Mouse (Mus musculus) layer of hippocampus, postnatal 14 days (tissue): Measurements from ENCODE around the gene Map4k4. TPM values are rescaled to one million over a fixed set of nuclear protein-coding genes. Genes with fewer than 3 reads are reported as not detected.

ENCODE experiments used
- DNase-seq, 2 experiments: peaks; one replicate each; pipeline ENCODE4 v3.0.0; 2021 to 2022; ENCODE audit warnings: low spot score in 2 of 2, mixed read lengths in 1 of 2
- total RNA-seq, 2 experiments: library from RNA; stranded (reverse); gene quantifications; 2 replicates each; pipeline ENCODE4 v1.2.3; 2021

The Map4k4 gene
- total RNA-seq, 2 experiments from 2014 or later, result 230 to 243 TPM

GRCm38 (mm10) chr1:39896581-39896980 lies 4.1 kb upstream of the Map4k4 start:
- DNase-seq, result no peak

GRCm38 (mm10) chr1:39898686-39899085 lies 2.0 kb upstream of the Map4k4 start:
- DNase-seq, result no peak

- DNase-seq, result peak; percentile 51 to 66
These were observed 524 bp downstream of the Map4k4 start for GRCm38 (mm10) chr1:39901063-39901811.

DNA sequence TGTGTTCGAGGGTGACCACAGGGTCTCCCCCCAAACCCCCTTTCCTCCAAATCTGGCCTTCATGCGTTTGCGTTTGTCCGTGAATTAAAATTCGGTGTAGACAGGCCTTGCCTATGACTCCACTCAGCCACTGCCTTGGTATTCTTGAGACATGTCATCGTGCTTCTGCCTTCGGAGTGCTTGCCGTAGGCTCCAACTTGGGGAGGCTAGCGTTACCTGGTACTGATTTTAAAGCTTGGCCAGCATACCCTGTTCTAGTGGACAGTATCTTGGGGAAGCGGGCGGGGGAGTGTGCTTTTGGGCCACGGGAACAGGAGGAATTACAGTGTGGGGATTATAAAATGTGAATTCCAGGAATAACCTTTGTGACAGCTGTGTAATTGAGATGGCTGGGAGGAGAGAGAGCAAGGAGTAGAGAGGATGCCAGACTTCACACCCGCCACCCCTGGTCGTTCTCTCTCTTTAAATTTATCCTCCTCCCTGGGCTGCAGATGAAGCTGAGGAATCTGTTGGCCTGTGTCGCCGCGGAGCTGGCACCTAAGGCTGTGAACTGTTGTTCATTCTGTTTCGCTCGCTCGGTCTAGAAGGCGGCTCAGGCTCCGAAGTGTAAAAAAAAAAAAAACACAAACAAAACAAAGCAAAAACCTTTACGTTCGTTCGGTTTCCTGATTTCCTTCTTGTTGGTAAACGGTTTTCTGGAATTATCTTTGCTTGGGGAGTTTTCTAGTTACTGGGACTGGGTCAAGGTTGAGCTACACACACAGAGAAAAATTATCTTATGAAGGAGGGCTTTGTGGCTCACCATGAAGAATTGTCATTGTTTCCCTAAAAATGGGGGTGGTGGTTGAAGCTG lies 1.4 kb downstream of the Map4k4 start:
- peak; percentile 58 to 70 for DNase-seq

- DNase-seq, result peak; percentile 56 to 86
These were observed 2.0 kb downstream of the Map4k4 start for GRCm38 (mm10) chr1:39902704-39903151.

- DNase-seq, result no peak
These were observed 4.0 kb downstream of the Map4k4 start for GRCm38 (mm10) chr1:39904720-39905119.

DNA sequence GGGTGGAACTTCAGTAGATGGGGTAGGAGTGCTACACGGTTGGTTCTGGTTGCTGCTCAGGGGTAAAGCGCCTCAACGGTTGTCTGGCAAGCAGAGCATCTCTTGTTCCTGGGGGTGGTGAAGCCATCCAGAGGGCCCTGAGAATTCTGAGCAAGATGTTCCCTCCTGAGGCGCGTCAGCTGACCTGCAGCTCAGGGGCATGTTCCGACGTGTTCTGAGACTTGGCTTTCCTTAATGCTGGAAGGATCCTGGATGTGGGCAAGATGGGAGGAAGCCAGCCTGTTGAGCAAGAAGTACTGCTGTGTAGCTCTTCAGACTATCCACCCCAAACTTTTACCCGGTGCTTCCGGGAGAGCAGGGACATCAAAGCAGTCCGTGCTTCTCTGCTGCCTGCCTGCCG lies 6.2 kb downstream of the Map4k4 start:
- DNase-seq, result no peak

DNA sequence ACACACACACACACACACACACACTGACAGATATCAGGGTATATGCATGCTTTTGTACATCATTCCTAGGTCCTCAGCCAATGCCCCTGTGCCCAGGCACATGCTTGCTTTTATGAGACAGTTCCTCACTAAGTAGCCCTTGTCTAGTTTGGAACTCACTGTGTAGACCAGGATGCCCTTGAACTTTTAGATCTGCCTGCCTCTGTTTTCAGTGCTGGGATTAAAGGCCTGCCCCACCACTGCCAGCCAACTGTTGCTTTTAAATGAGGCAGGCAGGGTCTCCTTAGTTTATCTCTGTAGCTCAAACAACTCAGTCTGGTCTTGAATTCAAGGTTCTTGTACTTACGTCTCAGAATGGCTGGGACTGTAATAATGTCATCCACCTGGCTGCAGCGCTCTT lies 8.3 kb downstream of the Map4k4 start:
- no peak for DNase-seq

DNA sequence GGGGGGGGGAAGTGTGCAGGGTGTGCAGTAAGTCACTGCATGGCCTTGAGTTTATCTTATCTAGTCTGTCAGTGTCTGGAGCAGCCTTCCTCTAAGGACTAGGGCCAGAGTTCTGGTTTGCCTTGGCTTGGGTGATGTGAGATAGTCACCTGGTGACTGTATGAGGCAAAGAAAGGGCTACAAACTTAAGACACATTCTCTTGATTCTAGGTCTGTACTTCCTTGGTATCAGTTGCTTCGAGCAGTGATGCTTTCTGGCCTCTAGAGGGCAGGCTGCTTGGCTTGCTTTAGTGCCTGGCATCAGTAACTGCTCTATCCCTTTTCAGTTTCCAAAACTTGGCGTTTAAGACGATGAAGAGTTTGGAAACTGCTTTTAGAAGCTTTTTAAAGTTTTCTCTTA lies 10.7 kb downstream of the Map4k4 start:
- peak in 1 of 2 experiments; percentile 64 for DNase-seq

GRCm38 (mm10) chr1:39913256-39913655 lies 12.5 kb downstream of the Map4k4 start:
- DNase-seq, result no peak

DNA sequence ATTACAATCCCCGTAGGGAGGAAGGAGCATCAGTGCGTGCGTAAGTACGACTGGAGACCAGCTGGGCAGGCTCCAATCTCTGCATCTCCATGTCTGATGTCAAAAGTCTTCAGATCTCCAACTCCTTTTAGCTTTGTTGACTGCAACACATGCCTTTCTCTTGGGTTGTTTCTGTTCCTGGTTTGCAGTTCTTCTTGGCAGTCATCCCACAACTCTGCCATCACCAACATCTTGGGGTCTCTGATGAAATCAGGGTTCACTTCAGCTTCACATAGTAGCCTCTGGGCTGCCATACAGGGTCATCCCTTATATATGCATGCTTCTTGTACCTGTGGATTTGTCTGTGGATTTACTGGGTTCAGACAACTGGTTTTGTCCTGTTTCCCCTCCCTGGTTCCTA lies 15.4 kb downstream of the Map4k4 start:
- no peak for DNase-seq

DNA sequence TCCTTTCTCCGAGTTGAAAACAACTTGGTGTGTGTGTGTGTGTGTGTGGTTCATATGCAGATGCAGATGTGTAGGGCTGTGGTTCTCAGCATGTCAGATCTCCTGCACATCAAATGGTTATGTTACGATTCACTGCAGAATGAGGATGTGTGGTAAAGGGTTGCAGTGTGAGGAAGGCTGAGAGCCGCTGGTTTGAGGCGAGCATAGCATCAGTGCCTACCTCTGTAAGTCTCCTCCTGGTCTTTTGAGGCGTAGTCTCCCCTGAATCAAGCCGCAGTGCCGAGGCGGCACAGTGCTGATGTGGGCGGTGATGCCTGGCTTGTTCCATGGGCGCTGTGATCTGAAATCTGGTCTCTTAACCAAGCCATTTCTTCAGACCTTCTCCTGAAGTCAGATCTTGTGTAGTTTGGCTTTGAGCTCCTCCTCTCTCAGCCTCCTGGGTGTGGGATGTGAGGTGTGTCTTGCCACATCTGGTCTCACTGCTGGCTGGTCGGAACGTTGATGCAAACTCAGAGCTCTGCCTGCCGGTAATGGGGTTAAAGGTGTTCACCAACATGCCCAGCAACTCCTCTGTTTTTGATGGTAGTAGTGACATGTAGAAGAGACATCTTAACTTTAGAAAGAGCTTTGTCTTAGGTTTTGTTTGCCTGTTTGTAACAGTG lies 17.3 kb downstream of the Map4k4 start:
- DNase-seq, result no peak

GRCm38 (mm10) chr1:39918517-39919115 lies 17.9 kb downstream of the Map4k4 start:
- DNase-seq, result no peak

DNA sequence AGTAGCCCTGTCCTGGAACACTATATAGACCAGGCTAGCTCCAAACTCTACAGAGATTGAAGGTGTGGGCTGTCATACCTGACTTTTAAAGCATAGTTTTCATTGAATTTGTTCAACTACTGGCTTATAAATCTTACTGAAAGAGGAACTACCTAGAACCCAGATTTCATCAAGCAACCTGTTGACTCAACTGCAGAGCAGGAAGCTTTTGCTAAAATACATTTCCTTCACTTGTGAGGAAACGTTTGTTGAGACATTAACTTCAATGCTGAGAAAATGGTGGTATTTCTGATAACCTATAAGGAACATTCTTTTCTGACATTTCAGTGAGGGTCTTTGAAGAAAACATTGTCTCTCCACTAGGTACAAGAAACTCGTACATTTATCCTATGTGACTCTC lies 19.9 kb downstream of the Map4k4 start:
- DNase-seq, result no peak

DNA sequence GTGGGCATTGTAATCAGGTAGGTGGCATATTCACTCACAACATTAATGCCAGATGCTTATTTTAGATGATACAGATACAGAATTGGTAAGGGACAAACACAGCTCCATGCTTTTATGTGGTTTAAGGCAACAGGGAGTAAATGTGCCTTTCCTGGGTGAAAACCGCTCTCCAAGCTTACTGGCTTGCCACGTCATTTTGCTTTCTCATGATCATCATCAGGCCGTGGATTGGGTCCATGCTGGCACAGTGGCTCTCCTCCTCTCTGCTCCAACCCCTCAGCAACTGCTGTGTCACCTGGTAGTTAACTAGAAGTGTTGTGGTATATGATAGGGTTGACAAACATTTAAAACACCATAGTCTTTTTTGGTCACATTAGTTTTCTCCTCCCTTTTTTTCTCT lies 21.3 kb downstream of the Map4k4 start:
- no peak for DNase-seq

DNA sequence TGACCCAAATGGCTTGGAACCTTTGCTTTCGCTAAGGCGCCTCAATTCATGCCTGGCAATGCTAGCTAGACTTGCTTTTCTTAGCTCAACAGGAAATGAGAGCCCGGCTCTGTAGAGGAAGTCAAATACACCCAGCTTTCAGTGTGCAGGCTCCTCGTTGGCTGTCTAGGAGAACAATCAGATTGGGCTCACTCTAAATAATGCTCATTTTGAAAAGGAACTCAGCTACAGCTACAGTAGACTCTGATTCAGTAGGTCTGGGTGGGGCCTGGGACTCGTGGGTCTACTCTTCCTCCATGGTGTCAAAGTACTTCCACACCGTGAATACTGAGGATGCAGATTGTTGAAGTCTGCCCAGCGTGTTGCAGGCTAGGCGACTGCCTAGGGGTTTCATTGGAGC lies 22.0 kb downstream of the Map4k4 start:
- DNase-seq, result no peak

GRCm38 (mm10) chr1:39923395-39924337 lies 23.0 kb downstream of the Map4k4 start:
- no peak for DNase-seq

DNA sequence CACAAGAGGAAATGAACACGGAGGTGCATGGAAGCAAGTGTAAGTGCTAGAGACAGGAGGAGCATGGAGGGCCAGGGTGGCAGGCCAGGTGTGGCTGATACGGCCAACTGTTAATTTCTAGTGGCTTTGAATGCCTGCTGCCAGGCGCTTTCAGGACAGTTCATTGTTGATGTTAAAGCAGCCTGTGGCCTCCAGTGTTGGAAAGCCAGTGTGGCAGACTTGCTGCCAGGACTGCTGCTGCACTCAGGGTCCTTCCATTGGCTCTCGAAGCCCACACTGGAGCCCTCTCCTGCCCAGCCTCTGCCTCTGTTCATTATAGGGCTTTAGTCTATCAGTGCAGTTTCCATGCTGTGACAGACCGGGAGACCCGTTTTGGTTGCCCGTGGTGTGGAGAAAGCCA lies 30.3 kb downstream of the Map4k4 start:
- DNase-seq, result no peak

DNA sequence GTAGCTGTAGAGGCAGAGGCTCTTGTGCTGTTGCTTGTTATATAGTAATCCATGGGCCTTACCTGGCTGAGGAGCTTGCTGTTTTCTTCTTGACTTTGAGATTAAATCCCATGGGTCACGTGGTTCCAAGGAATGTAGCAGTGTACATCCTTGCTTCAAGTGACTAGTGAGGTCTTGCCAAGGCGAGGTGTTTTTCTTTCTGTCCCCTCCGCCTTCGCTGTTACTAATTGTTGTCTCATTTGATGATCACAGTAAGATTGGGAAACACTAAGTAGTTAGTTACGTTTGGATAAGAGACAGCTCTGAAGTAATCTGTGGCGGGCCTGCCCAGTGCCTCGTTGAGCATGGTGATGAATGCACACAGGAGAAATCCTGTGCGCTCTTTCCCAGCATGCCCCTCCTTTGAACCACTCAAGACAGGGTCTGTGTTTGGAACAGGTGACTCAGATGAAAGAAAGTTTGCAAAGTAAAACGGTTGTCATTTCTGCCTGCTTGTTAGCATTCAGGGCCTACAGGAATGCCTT lies 31.6 kb downstream of the Map4k4 start:
- DNase-seq, result no peak

DNA sequence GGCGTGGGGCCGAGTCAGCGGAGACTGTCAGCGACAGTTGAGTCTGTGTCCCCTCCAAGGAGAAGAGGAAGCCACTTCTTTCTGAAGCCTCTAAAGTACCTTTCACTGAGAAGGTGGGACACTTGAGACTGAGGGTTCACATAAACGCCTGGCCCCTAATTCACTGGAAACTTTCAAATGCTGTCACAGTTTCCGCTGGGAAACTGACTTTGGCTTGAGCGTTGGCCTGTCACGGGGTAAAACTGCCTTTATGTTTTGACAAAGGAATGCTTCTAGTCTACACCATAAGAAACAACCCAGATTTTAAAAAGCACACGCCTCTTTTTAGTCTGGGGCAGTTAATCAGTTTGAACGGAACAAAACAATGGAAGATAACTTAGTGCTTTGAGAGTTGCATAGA lies 32.2 kb downstream of the Map4k4 start:
- no peak for DNase-seq
